Mouse (Mus musculus) megakaryocyte-erythroid progenitor cell, adult 5-6 weeks (primary cell): ENCODE results near the gene Ptpn12. TPM values are rescaled to one million over a fixed set of nuclear protein-coding genes. Genes with fewer than 3 reads are reported as not detected.
A peak's percentile ranks its signal among the peaks of the same experiment; 100 is the strongest.

Experiments
- ATAC-seq: replicated peaks from 2 replicates; pipeline ENCODE4 v1.8.0; 2016; ENCODE audit warnings: mild to moderate bottlenecking, inconsistent platforms; ENCODE audit not compliant: severe bottlenecking, poor library complexity, low FRiP score, low TSS enrichment
- total RNA-seq, 2 experiments: library from RNA; stranded (forward) in 1 of 2; stranded (reverse) in 1 of 2; fragments of 200-1000, 215-1000 nt in 1 of 2; fragments of >200 nt in 1 of 2; fragmentation: Nextera tagmentation in 1 of 2; gene quantifications; 2 replicates each; pipeline ENCODE4 v1.2.3; 2014 to 2017

Ptpn12 gene
- total RNA-seq, 2 experiments from 2014 or later, result 35.8 to 61.3 TPM

GRCm38 (mm10) chr5:21033382-21034056 is 22.2 kb downstream of the Ptpn12 start:
- no peak for ATAC-seq

- no peak for ATAC-seq
These were observed 23.1 kb downstream of the Ptpn12 start for GRCm38 (mm10) chr5:21032626-21033025.

- no peak for ATAC-seq
These were observed 25.5 kb downstream of the Ptpn12 start for GRCm38 (mm10) chr5:21030226-21030625.

- peak; percentile 57; the same call in 1 of the 2 replicates for ATAC-seq
These were observed 38.6 kb downstream of the Ptpn12 start for GRCm38 (mm10) chr5:21017075-21017474.

GRCm38 (mm10) chr5:21010908-21011307 is 44.8 kb downstream of the Ptpn12 start:
- ATAC-seq, result no peak

GRCm38 (mm10) chr5:21002723-21003122 is 53.0 kb downstream of the Ptpn12 start:
- peak; percentile 87 for ATAC-seq

- ATAC-seq, result peak; percentile 30
These were observed 53.9 kb downstream of the Ptpn12 start for GRCm38 (mm10) chr5:21001622-21002315.

GRCm38 (mm10) chr5:20998427-20998826 is 57.3 kb downstream of the Ptpn12 start:
- ATAC-seq, result peak; percentile 72

GRCm38 (mm10) chr5:20997555-20997954 is 58.2 kb downstream of the Ptpn12 start:
- peak; percentile 64 for ATAC-seq

GRCm38 (mm10) chr5:20990062-20990809 is 65.5 kb downstream of the Ptpn12 start:
- ATAC-seq, result no peak; the same call in 1 of the 2 replicates

- ATAC-seq, result no peak
These were observed 69.4 kb downstream of the Ptpn12 start for GRCm38 (mm10) chr5:20986271-20986670.

GRCm38 (mm10) chr5:20983505-20983904 is 72.2 kb downstream of the Ptpn12 start:
- no peak for ATAC-seq

- peak; percentile 74 for ATAC-seq
These were observed 81.0 kb downstream of the Ptpn12 start for GRCm38 (mm10) chr5:20974690-20975089.

- no peak for ATAC-seq
These were observed 81.7 kb downstream of the Ptpn12 start for GRCm38 (mm10) chr5:20973999-20974398.

- ATAC-seq, result no peak
These were observed 82.6 kb downstream of the Ptpn12 start for GRCm38 (mm10) chr5:20973069-20973468.

- ATAC-seq, result peak; percentile 55
These were observed 86.7 kb downstream of the Ptpn12 start for GRCm38 (mm10) chr5:20968963-20969362.

GRCm38 (mm10) chr5:20968493-20968892 is 87.2 kb downstream of the Ptpn12 start:
- no peak for ATAC-seq

- ATAC-seq, result peak; percentile 53
These were observed 87.8 kb downstream of the Ptpn12 start for GRCm38 (mm10) chr5:20967942-20968341.

- no peak for ATAC-seq
These were observed 91.3 kb downstream of the Ptpn12 start for GRCm38 (mm10) chr5:20964446-20964845.

GRCm38 (mm10) chr5:20963295-20963694 is 92.4 kb downstream of the Ptpn12 start:
- no peak for ATAC-seq
